Mouse (Mus musculus) neutrophil, adult 59 days (primary cell): ENCODE results near the gene Mgst2. TPM values are rescaled to one million over a fixed set of nuclear protein-coding genes. Genes with fewer than 3 reads are reported as not detected.

Experiments
- total RNA-seq, 2 experiments: library from RNA; stranded (reverse); gene quantifications; 1 replicate in 1 of 2; 2 replicates in 1 of 2; pipeline ENCODE4 v1.2.4; 2023

Gene Mgst2
- total RNA-seq = 100 to 1,000 TPM; 154 to 196 TPM

GRCm38 (mm10) chr3:51660060-51660459, at the start of gene Mgst2:
Gene Mgst2 (plus strand): TSS chr3:51660360.

Other genes with a start within 250 kb of the Mgst2 start
- gene Naa15, start 245.2 kb upstream of the Mgst2 start, total RNA-seq = 10 to 100 TPM; 31.2 to 41.8 TPM
- 10 to 100 TPM; 23.6 to 28.1 TPM for gene Rab33b, start 176.4 kb upstream of the Mgst2 start, total RNA-seq
- gene Setd7, start 99.5 kb upstream of the Mgst2 start, total RNA-seq = 10 to 100 TPM; 42.7 to 48.2 TPM